8 mouse cellular contexts compared by ENCODE assay signal in genomic region chr10:71347509-71347949, GRCm38 (mm10). TPM values are rescaled to one million over a fixed set of nuclear protein-coding genes. Genes with fewer than 3 reads are reported as not detected.
A peak's percentile ranks its signal among the peaks of the same experiment; 100 is the strongest.
DNase-seq lines count a peak whose midpoint lies in the region; ATAC-seq and TF ChIP-seq lines count a peak whose summit lies in the region.

TSS of gene Ipmk (plus strand) at chr10:71347763.

- peak within 1 kb of the TSS; percentile 94 for H3K27ac ChIP-seq in forebrain, embryonic 10.5 days
- peak within 1 kb of the TSS; percentile 85 for H3K27ac ChIP-seq in heart, embryonic 15.5 days
- peak within 1 kb of the TSS; percentile 82 for H3K27ac ChIP-seq in liver, embryonic 14.5 days
- peak within 1 kb of the TSS; percentile 47 for H3K27ac ChIP-seq in neural tube, embryonic 11.5 days (ENCODE audit: low read depth, low read length)
- peak within 1 kb of the TSS; percentile 92 for H3K27ac ChIP-seq in stomach, postnatal 0 days (replicated peaks)

- peak within 1 kb of the TSS; percentile 97 for H3K4me3 ChIP-seq in forebrain, embryonic 10.5 days
- H3K4me3 ChIP-seq in heart, embryonic 15.5 days = peak within 1 kb of the TSS; percentile 88
- H3K4me3 ChIP-seq in liver, embryonic 14.5 days (ENCODE audit: insufficient read depth in 1 of 2, low read depth in 2 of 2, low read length in 2 of 2) = peak within 1 kb of the TSS; percentile 82 to 86
- H3K4me3 ChIP-seq in neural tube, embryonic 11.5 days (ENCODE audit: low read depth, low read length) = peak within 1 kb of the TSS; percentile 83
- peak within 1 kb of the TSS; percentile 84 for H3K4me3 ChIP-seq in stomach, postnatal 0 days (ENCODE audit: low read depth, low read length)

- peaks cover 20% of the 10 kb centered on the region for H3K36me3 ChIP-seq in forebrain, embryonic 10.5 days (replicated peaks)
- H3K36me3 ChIP-seq in heart, embryonic 15.5 days = no peaks in the 10 kb centered on the region
- no peaks in the 10 kb centered on the region; the same call in 1 of the 2 replicates for H3K36me3 ChIP-seq in liver, embryonic 14.5 days (replicated peaks; ENCODE audit: control insufficient read depth, insufficient read depth, low read depth)
- H3K36me3 ChIP-seq in neural tube, embryonic 11.5 days (ENCODE audit: control insufficient read depth, insufficient read depth, low read length) = no peaks in the 10 kb centered on the region
- H3K36me3 ChIP-seq in stomach, postnatal 0 days (ENCODE audit: control insufficient read depth, insufficient read depth, low read length) = no peaks in the 10 kb centered on the region

- no peaks in the 10 kb centered on the region for H3K9me3 ChIP-seq in forebrain, embryonic 10.5 days
- no peaks in the 10 kb centered on the region for H3K9me3 ChIP-seq in heart, embryonic 15.5 days (replicated peaks)
- no peaks in the 10 kb centered on the region for H3K9me3 ChIP-seq in liver, embryonic 14.5 days (ENCODE audit: control insufficient read depth, low read length)
- H3K9me3 ChIP-seq in neural tube, embryonic 11.5 days (ENCODE audit: control insufficient read depth, low read length) = no peaks in the 10 kb centered on the region
- H3K9me3 ChIP-seq in stomach, postnatal 0 days (ENCODE audit: control insufficient read depth, low read length) = no peaks in the 10 kb centered on the region

- ATAC-seq in CD4-positive, CD25-positive, alpha-beta regulatory T cell, adult 4 months = peak; percentile 66
- ATAC-seq in heart, embryonic 15.5 days (replicated peaks; ENCODE audit: insufficient number of reproducible peaks, insufficient read depth, low FRiP score, low read depth) = peak; percentile 93
- peak; percentile 87 for ATAC-seq in liver, embryonic 14.5 days (ENCODE audit: insufficient read depth)
- ATAC-seq in neural tube, embryonic 11.5 days (ENCODE audit: insufficient read depth, low FRiP score, low TSS enrichment) = peak; percentile 88
- peak; percentile 92 for ATAC-seq in stomach, postnatal 0 days (ENCODE audit: low FRiP score, low TSS enrichment)

- TF ChIP-seq EP300 in liver, embryonic 14.5 days (IDR thresholded peaks at IDR 0.05; ENCODE audit: low read depth) = no peak
- no peak for TF ChIP-seq EP300 in stomach, postnatal 0 days (optimal IDR thresholded peaks at IDR 0.05)

- TF ChIP-seq CTCF in liver, embryonic 14.5 days (IDR thresholded peaks at IDR 0.05; ENCODE audit: low read depth) = no peak
- TF ChIP-seq CTCF in stomach, postnatal 0 days (IDR thresholded peaks at IDR 0.05; ENCODE audit: low read depth) = no peak

- DNase-seq in c-Kit-negative CD71-positive TER-119-positive erythroid progenitor cells, embryonic 14.5 days (ENCODE audit: low read depth, low spot score) = peak; percentile 91
- peak; percentile 97 for DNase-seq in forebrain, embryonic 10.5 days (ENCODE audit: extremely low spot score, low spot score)
- DNase-seq in kidney, postnatal 25 days = peak; percentile 99 to 100
- peak; percentile 89 to 92 (median 91) for DNase-seq in liver, embryonic 14.5 days (ENCODE audit: low read depth in 3 of 3, low spot score in 3 of 3)
- DNase-seq in neural tube, embryonic 11.5 days (ENCODE audit: low spot score) = peak; percentile 96
- DNase-seq in stomach, postnatal 0 days (ENCODE audit: low spot score) = peak; percentile 98

- peaks cover 48% of the 10 kb centered on the region for H3K4me1 ChIP-seq in forebrain, embryonic 10.5 days
- peaks cover 22% of the 10 kb centered on the region for H3K4me1 ChIP-seq in heart, embryonic 15.5 days (replicated peaks)
- H3K4me1 ChIP-seq in liver, embryonic 14.5 days (replicated peaks; ENCODE audit: control insufficient read depth in 2 of 2, insufficient read depth in 2 of 2, low read length in 1 of 2) = peaks cover 18 to 25% of the 10 kb centered on the region in 2 experiments
- H3K4me1 ChIP-seq in neural tube, embryonic 11.5 days (ENCODE audit: control insufficient read depth, insufficient read depth, low read length) = peaks cover 12% of the 10 kb centered on the region; the same call in 1 of the 2 replicates
- H3K4me1 ChIP-seq in stomach, postnatal 0 days (replicated peaks; ENCODE audit: control insufficient read depth, insufficient read depth) = peaks cover 5% of the 10 kb centered on the region

- peak within 1 kb of the TSS; percentile 89 for H3K9ac ChIP-seq in heart, embryonic 15.5 days
- peak within 1 kb of the TSS; percentile 92 for H3K9ac ChIP-seq in liver, embryonic 14.5 days (replicated peaks)
- H3K9ac ChIP-seq in neural tube, embryonic 11.5 days (ENCODE audit: low read length) = peak within 1 kb of the TSS; percentile 85
- H3K9ac ChIP-seq in stomach, postnatal 0 days (ENCODE audit: low read length) = peak within 1 kb of the TSS; percentile 82

- peak within 1 kb of the TSS; percentile 93 for H3K4me2 ChIP-seq in heart, embryonic 15.5 days
- H3K4me2 ChIP-seq in liver, embryonic 14.5 days (ENCODE audit: low read depth) = peak within 1 kb of the TSS; percentile 94
- H3K4me2 ChIP-seq in neural tube, embryonic 11.5 days (ENCODE audit: low read depth) = peak within 1 kb of the TSS; percentile 94
- H3K4me2 ChIP-seq in stomach, postnatal 0 days (replicated peaks; ENCODE audit: low read depth) = peak within 1 kb of the TSS; percentile 96

- 0% methylated on average over 23 of the region's 49 CpGs for WGBS in forebrain, embryonic 10.5 days
- WGBS in heart, embryonic 15.5 days = under 1% methylated on average over 48 of the region's 49 CpGs
- under 1% methylated on average over 48 of the region's 49 CpGs for WGBS in liver, embryonic 14.5 days (ENCODE audit: insufficient replicate concordance)
- WGBS in neural tube, embryonic 11.5 days = 0% methylated on average over 34 of the region's 49 CpGs
- WGBS in stomach, postnatal 0 days = under 1% methylated on average over 43 of the region's 49 CpGs

- H3K27me3 ChIP-seq in forebrain, embryonic 10.5 days (ENCODE audit: poor library complexity, severe bottlenecking) = no peaks in the 10 kb centered on the region
- no peaks in the 10 kb centered on the region for H3K27me3 ChIP-seq in heart, embryonic 15.5 days
- H3K27me3 ChIP-seq in liver, embryonic 14.5 days (ENCODE audit: control insufficient read depth, insufficient read depth, low read length) = no peaks in the 10 kb centered on the region
- H3K27me3 ChIP-seq in neural tube, embryonic 11.5 days (ENCODE audit: control insufficient read depth, insufficient read depth, low read length) = no peaks in the 10 kb centered on the region
- no peaks in the 10 kb centered on the region for H3K27me3 ChIP-seq in stomach, postnatal 0 days (ENCODE audit: control insufficient read depth, insufficient read depth, low read length)

RNA-seq across cellular contexts. Expression of gene Ipmk, which starts in this region (rescaled TPM):
- polyA plus RNA-seq in CD4-positive, CD25-positive, alpha-beta regulatory T cell, adult 4 months (2017; shearing (Covaris generic)) = 1 to 10 TPM; 2.9 to 4.1 TPM
- polyA plus RNA-seq in forebrain, embryonic 10.5 days (2016; fragmentation: Nextera tagmentation; extraction: Ambion mirVana) = 21.1 TPM in 2 replicates
- 6.5 and 7.7 TPM in 2 replicates for polyA plus RNA-seq in heart, embryonic 15.5 days (2015; fragmentation: Nextera tagmentation; extraction: Ambion mirVana)
- 3.0 and 5.1 TPM in 2 replicates for polyA plus RNA-seq in liver, embryonic 14.5 days (2012; rRNA removed)
- 7.9 and 9.5 TPM in 2 replicates for polyA plus RNA-seq in liver, embryonic 14.5 days (2014; fragmentation: Nextera tagmentation; extraction: Ambion mirVana)
- polyA plus RNA-seq in neural tube, embryonic 11.5 days (2014; fragmentation: Nextera tagmentation; extraction: Ambion mirVana) = 23.6 TPM in 2 replicates
- polyA plus RNA-seq in stomach, postnatal 0 days (2015; fragmentation: Nextera tagmentation; extraction: Ambion mirVana) = 9.0 and 9.7 TPM in 2 replicates

Comparison
In these comparisons a context has a peak if more than half of its experiments do, and no peak if none do; other contexts are left out.
1. Peak in every context shown above with its lines: DNase-seq, ATAC-seq, H3K4me3 ChIP-seq and H3K27ac ChIP-seq.